Mouse (Mus musculus) gastrocnemius, adult 8-10 months (tissue): ENCODE data around the gene Vezt. TPM values are rescaled to one million over a fixed set of nuclear protein-coding genes. Genes with fewer than 3 reads are reported as not detected.

Experiments used
- DNase-seq, 2 experiments: peaks; one replicate each; pipeline ENCODE4 v3.0.0; 2022; ENCODE audit warnings: low spot score in 2 of 2
- total RNA-seq, 4 experiments: library from RNA; stranded (reverse); gene quantifications; 2 replicates each; pipeline ENCODE4 v1.2.4; 2022

Gene Vezt
- total RNA-seq, 4 experiments from 2014 or later = 55.6 to 63.1 (median 60.1) TPM

DNA sequence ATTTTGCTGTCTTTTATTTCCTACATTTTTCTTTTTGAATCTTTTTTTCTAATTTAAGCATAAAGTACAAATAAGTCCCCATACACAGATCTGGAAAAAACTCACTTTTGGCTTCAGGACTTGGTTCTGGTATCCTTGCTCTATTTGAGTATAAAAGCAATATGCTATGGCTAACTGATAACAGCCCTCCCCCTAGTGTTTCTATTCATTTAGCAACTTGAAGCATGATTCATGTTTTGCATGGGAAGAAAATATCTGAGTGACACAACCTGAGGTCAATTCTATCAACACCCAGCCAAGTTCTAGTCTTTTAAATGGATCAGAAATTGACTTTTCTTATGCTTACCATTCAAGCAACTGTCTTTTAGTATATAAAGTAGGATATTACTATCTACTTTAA, 68.1 kb downstream of the Vezt start:
- no peak for DNase-seq

- no peak for DNase-seq
These were observed 81.6 kb downstream of the Vezt start for GRCm38 (mm10) chr10:93954023-93954422.

GRCm38 (mm10) chr10:93953504-93953903, 82.1 kb downstream of the Vezt start:
- DNase-seq = no peak

GRCm38 (mm10) chr10:93950991-93951390, 84.6 kb downstream of the Vezt start:
- no peak for DNase-seq

DNA sequence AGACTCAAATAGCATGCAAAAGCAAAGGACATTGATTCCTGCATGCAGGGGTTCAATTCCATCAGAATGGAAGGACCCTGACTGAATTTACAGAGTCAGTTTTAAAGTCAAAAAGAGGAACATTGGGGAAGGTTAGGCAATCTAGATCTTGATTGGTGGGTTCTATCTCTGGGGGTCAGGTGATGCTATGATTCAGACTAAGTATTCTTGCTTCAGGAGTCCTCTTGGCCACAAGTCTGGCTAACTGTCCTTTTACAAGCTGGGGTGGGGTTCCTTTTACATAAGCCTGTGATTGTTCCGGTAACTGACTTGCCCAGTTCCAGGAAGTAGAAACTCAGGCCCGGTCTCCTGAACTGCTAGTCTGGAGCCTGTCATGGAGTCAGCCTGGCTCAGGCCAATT, 85.7 kb downstream of the Vezt start:
- DNase-seq = no peak

GRCm38 (mm10) chr10:93945843-93946499, 89.6 kb downstream of the Vezt start:
- no peak for DNase-seq

DNA sequence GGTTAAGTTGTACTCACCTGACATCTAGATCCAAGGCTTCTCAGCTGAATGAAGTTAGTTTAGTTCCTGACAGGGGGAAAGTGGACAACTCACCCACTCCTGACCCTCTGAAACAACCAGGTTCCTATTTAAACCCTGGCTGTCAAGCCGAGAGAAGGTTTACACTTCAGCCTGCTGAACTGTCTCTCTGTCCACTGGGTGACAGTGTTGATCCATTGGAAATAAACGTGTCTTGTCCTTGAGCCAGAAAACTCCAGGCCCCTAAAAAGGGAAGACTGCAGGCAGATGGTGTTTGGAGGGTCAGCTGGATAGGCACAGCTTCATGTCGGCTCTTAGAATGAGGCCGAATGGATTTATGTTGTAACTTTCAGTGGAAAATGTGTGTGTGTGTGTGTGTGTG, 90.3 kb downstream of the Vezt start:
- DNase-seq = no peak

- DNase-seq = peak; percentile 21 to 37
These were observed 91.4 kb downstream of the Vezt start for GRCm38 (mm10) chr10:93944241-93944640.

- DNase-seq = no peak
These were observed 95.3 kb downstream of the Vezt start for GRCm38 (mm10) chr10:93940279-93940678.

DNA sequence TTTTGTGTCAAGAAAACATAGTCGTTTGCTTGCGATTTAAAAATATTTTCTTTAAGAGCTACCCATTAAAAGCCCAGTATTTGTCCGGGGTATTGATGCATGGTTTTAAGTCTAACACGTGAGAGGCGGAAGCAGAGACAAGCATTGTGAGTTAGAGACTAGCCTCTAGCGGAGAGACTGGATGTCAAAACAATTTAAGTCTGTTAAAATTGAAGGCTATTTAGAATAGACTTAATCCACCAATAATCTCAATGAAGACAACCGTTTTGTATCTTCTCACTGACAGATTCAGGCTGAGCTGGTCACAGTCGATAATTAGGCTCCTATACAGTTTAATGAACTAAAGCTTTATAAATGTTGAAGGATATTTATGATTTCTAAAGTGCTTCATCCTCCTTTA, 95.9 kb downstream of the Vezt start:
- DNase-seq = no peak

DNA sequence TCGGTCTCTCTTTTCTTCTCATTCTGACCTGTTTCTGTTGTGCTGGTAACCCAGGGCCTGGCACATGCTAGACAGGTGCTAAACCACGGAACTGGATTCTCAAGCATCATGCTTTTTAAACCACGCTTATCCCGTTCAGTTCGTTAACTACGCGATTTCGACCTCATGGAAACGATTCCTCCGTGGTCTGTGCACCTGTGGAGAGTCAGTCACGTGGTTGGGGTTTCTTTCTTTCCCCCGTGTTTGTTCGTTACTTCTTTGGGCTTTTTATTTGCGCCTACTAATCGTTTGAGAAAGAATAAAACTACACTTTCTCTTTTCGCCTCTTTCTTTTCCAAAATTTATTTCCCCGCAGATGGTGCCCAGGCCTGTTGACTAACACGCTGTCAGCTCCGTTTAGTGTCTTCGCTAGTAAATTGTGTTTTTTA, 96.8 kb downstream of the Vezt start:
- no peak for DNase-seq

- peak in 1 of 2 experiments; percentile 21 for DNase-seq
These were observed 101.6 kb downstream of the Vezt start for GRCm38 (mm10) chr10:93933980-93934379.

GRCm38 (mm10) chr10:93932861-93933260, 102.8 kb downstream of the Vezt start:
- DNase-seq = peak; percentile 37 to 59

DNA sequence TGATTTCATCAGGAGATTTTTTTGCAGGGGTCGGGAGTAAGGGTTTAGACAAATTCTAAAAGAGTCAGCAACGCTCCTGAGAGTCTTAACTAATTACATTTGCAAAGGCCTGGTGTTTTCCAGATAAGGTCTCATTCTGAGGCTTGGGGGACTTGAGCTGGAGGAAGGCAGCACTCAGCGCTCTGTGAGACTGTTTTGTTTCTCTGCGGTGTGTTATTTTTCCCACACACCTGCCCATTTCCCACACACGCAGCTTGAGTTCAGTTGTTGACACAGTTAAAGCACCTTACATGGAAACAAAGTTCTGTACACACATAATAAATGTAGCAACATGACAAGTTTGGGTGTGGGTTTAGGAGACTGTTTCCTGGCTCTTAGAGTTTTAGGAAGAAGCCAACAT, 103.6 kb downstream of the Vezt start:
- no peak for DNase-seq

DNA sequence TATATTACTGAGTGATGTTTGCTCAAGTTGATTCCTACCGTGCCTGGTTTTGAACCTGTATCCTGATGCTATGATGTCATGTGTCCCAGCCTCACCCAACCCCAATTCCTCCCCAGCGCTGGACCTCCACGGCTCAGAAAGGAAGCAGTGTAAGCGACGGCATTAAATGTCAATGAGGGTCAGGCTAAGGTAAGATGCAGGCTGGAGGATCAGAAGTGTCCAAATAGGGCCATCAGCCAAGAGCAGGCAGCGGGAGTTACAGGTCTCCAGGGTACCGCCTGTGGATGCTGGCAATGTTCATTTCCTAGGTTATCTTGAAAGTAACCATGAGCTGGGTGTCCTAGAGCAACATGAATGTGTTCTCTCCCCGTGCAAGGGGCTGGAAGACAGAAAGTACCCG, 104.2 kb downstream of the Vezt start:
- peak in 1 of 2 experiments; percentile 27 for DNase-seq

- no peak for DNase-seq
These were observed 105.3 kb downstream of the Vezt start for GRCm38 (mm10) chr10:93930236-93930824.

- no peak for DNase-seq
These were observed 111.0 kb downstream of the Vezt start for GRCm38 (mm10) chr10:93924666-93925065.

GRCm38 (mm10) chr10:93921160-93921559, 114.5 kb downstream of the Vezt start:
- DNase-seq = no peak

GRCm38 (mm10) chr10:93919227-93919626, 116.4 kb downstream of the Vezt start:
- DNase-seq = peak in 1 of 2 experiments; percentile 17

DNA sequence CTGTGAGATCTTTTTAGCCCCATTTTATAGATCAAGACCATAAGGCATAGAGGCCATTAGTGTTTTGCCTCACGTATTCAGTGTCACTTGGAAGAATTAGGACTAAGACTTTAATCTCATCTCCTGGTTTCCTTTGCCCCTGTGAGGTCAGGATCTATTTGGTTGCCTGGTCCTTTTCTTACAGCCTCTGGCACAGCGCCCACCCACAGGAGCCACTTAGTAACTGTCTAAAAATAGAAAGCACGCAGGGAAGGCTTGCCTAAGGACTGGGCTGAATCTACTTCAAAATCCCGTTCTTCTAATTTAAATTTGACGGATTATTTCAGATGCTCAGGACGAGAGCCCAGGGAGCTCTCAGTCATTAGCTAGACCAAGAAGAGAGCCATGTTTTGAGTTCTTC, 116.9 kb downstream of the Vezt start:
- DNase-seq = peak; percentile 57 to 76

DNA sequence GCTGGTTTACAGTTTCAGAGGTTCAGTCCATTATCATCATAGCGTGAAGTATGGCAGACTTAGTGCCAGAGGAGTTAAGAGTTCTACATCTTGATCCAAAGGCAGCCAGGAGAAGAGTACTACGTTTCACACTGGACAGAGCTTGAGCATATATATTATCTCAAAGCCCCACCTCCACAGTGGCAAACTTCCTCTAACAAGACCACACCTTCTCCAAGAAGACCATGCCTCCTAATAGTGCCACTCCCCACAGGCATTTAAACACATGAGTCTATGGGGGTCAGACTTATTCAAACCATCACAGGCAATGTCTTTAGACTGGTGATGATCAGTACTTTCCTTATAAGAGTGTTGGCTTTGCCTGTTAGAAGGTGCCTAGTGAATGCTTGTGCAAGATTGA, 117.5 kb downstream of the Vezt start:
- no peak for DNase-seq

DNA sequence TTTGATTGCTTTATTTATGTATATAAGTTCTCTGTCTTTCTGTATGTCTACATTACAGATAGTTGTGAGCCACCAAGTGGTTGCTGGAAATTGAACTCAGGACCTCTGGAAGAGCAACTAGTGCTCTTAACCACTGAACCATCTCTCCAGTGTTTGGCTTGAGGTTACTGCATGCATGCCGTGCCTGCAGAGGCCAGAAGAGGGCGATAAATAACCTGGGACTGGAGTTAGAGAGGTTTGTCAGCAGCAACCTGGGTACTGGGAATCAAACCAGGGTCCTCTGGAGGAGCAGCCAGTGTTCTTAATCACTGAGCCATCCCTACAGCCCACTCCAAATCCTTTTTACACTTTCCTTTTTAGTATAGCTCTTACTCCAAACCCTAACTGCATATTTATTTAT, 118.8 kb downstream of the Vezt start:
- DNase-seq = no peak

- no peak for DNase-seq
These were observed 119.9 kb downstream of the Vezt start for GRCm38 (mm10) chr10:93915531-93916275.
